Mouse (Mus musculus) liver, embryonic 14.5 days (tissue): ENCODE data around the gene Proca1.

Experiments used
- CTCF ChIP-seq: IDR thresholded peaks from 2 replicates; pipeline ENCODE4 v1.5.1; 2016; ENCODE audit warnings: antibody characterized with exemption, low read depth, control low read depth
- EP300 ChIP-seq: IDR thresholded peaks from 2 replicates; pipeline ENCODE4 v1.6.1; 2016; ENCODE audit warnings: antibody characterized with exemption, low read depth

DNA sequence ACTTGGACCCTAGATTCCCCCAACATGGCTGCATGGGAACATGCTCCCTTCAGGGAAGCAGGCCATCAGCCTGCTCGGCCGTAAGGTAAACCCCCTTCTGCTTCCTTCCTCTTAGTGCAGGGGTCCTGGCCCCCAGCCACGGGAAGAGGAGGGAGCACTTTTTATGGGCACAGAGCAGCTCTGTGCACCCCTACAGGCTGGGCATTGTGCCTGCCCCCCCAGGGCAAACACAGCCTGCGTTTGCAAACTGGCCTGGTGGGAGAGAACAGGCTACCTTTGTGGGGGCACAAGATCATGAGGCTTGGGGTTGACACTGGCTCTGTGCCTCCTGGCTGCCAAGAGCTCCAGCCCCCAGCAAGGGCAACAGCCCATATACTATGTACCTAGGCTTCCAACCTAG, 31.2 kb upstream of the Proca1 start:
- TF ChIP-seq EP300 (no peak), CTCF (no peak)
